Mouse (Mus musculus) hindbrain, embryonic 13.5 days (tissue): Measurements from ENCODE around the gene Scd1. TPM values are rescaled to one million over a fixed set of nuclear protein-coding genes. Genes with fewer than 3 reads are reported as not detected.
"Not testable (repeated sequence)": the region's sequence is repeated elsewhere in the genome, so short reads cannot be mapped to it uniquely, and the experiment has no call there.

Experiments used
- ATAC-seq: fragments of 200-750 bp; cut with Nextera tagmentation; 2 replicates; pipeline ENCODE4 v1.8.0; 2017; ENCODE audit warnings: moderate TSS enrichment; ENCODE audit not compliant: low FRiP score
- H3K27ac ChIP-seq: fragments of 300-500 bp; sonication (generic); 2 replicates; pipeline ENCODE4 v1.5.1; 2015; ENCODE audit warnings: inconsistent platforms, mild to moderate bottlenecking, moderate library complexity
- H3K27me3 ChIP-seq: fragments of 300-500 bp; sonication (generic); 2 replicates; pipeline ENCODE4 v1.6.1; 2015; ENCODE audit warnings: mild to moderate bottlenecking, inconsistent platforms
- H3K36me3 ChIP-seq: fragments of 300-500 bp; sonication (generic); 2 replicates; pipeline ENCODE4 v1.6.1; 2015; ENCODE audit warnings: mild to moderate bottlenecking, inconsistent platforms
- H3K4me1 ChIP-seq: fragments of 300-500 bp; sonication (generic); replicated peaks from 2 replicates; pipeline ENCODE4 v1.6.1; 2015; ENCODE audit warnings: inconsistent platforms
- H3K4me2 ChIP-seq: fragments of 300-500 bp; sonication (generic); 2 replicates; pipeline ENCODE4 v1.6.1; 2015; ENCODE audit warnings: inconsistent platforms, mild to moderate bottlenecking, moderate library complexity
- H3K4me3 ChIP-seq: fragments of 300-500 bp; sonication (generic); 2 replicates; pipeline ENCODE4 v1.5.1; 2015; ENCODE audit warnings: mild to moderate bottlenecking, inconsistent platforms
- H3K9ac ChIP-seq: fragments of 300-500 bp; sonication (generic); 2 replicates; pipeline ENCODE4 v1.6.1; 2015; ENCODE audit warnings: mild to moderate bottlenecking, inconsistent platforms
- H3K9me3 ChIP-seq: fragments of 300-500 bp; sonication (generic); 2 replicates; pipeline ENCODE4 v1.6.1; 2016; ENCODE audit warnings: inconsistent platforms
- WGBS: fragments of 180-500 bp; shearing (Covaris S2); methylation state at CpG from one replicate; pipeline ENCODE4 v1.1.7; 2015; 5-methylcytosine and 5-hydroxymethylcytosine counted together
- polyA plus RNA-seq: library from polyadenylated mRNA; unstranded; fragments of >200 nt; fragmentation: Nextera tagmentation; extraction: Ambion mirVana; gene quantifications from 2 replicates; pipeline ENCODE4 v1.2.1, GENCODE M21; 2015

The Scd1 gene
- polyA plus RNA-seq, 1 experiment from 2014 or later = 4.2 TPM

DNA sequence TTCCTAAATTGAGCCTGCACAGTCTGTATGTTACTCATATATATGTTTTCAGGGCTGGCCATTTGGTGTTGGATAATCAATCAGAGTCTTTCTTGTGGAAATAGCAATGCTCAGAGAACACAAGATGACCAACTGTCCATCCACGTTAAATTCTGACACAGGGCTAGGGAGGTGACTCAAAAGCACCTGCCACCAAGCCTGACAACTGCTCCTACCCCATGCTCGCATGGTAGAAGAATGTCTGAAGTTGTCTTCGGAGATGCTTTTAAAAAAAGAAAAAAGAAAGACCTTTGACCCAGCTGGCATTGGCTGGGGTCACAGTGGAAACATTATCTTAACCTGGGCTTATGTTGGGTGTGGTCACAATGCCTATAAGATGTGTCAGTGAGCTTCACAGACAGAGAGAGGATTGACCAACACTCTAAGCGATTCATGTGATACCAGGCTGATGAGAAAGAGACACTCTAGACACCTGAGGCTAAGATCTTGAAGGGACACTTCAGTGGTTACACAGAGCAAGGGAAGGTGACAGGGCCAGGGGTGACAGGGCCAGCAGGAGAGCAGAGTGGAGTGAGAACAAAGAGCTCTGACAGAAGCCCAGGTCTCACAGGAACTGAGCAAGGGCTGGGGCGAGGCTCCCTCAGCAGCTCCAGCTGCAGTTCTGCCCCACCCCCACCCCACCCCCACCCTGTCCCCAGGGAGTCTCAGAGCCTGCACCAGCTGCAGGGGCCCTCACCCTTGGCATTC lies 29.9 kb downstream of the Scd1 start:
- Histone ChIP-seq H3K27me3 (no peaks in the 10 kb centered on the region), H3K4me3 (no peak overlapping the region), H3K9ac (no peak overlapping the region), H3K4me1 (0 out of 2 replicates have a peak, but pooled peaks cover 2% of the 10 kb centered on the region), H3K9me3 (no peaks in the 10 kb centered on the region), H3K36me3 (no peaks in the 10 kb centered on the region), H3K4me2 (no peak overlapping the region), H3K27ac (no peak overlapping the region)
- 49% methylated on average over 5 of the region's 5 CpGs for WGBS
- ATAC-seq = no peak

GRCm38 (mm10) chr19:44376511-44376951 lies 31.1 kb downstream of the Scd1 start:
- H3K36me3 ChIP-seq = no peaks in the 10 kb centered on the region
- 14% methylated on average over 3 of the region's 3 CpGs for WGBS
- no peaks in the 10 kb centered on the region for H3K9me3 ChIP-seq
- no peak for ATAC-seq
- no peaks in the 10 kb centered on the region for H3K4me1 ChIP-seq
- H3K4me3 ChIP-seq = no peak overlapping the region
- H3K27ac ChIP-seq = no peak overlapping the region
- H3K4me2 ChIP-seq = no peak overlapping the region
- H3K9ac ChIP-seq = no peak overlapping the region
- no peaks in the 10 kb centered on the region for H3K27me3 ChIP-seq

GRCm38 (mm10) chr19:44372969-44373368 lies 34.7 kb downstream of the Scd1 start:
- no peaks in the 10 kb centered on the region for H3K36me3 ChIP-seq
- ATAC-seq = 0 out of 2 replicates have a peak, but pooled peaks have one; percentile 24

GRCm38 (mm10) chr19:44370231-44370630 lies 37.4 kb downstream of the Scd1 start:
- Histone ChIP-seq H3K9me3 (no peaks in the 10 kb centered on the region), H3K9ac (no peak overlapping the region), H3K4me1 (no peaks in the 10 kb centered on the region), H3K36me3 (no peaks in the 10 kb centered on the region), H3K4me2 (no peak overlapping the region), H3K4me3 (no peak overlapping the region), H3K27ac (no peak overlapping the region), H3K27me3 (0 out of 2 replicates have a peak, but pooled peaks cover 3% of the 10 kb centered on the region)
- 81% methylated on average over 5 of the region's 5 CpGs for whole genome bisulfite sequencing
- no peak for ATAC-seq

More at GRCm38 (mm10) chr19:44372969-44373368, 34.7 kb downstream of the Scd1 start:
- H3K9me3 ChIP-seq = no peaks in the 10 kb centered on the region
- no peak overlapping the region for H3K27ac ChIP-seq
- no peak overlapping the region for H3K9ac ChIP-seq
- H3K27me3 ChIP-seq = 0 out of 2 replicates have a peak, but pooled peaks cover 3% of the 10 kb centered on the region
- H3K4me3 ChIP-seq = no peak overlapping the region
- no peaks in the 10 kb centered on the region for H3K4me1 ChIP-seq
- WGBS = 25% methylated on average over 6 of the region's 6 CpGs
- H3K4me2 ChIP-seq = no peak overlapping the region

DNA sequence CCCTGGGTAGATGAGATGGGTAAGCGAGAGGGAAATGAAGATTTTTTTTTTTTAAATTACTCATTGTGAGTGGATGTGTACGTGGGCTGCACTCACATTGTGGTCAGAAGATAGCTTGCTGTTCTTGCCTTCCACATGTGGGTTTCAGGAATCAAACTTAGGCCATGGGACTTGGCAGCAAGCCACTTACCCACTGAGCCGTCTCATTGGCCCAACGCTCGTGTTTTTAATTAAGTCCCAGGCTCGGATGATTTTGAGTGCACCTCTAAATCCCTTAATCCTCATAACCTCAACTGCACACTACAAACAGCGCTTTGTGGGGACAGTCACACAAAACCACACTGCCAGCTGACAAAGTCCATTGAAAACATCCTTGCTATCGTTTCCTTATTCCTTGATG lies 38.3 kb downstream of the Scd1 start:
- H3K9me3 ChIP-seq = no peaks in the 10 kb centered on the region
- WGBS = 67% methylated on average over 8 of the region's 8 CpGs
- H3K27me3 ChIP-seq = 0 out of 2 replicates have a peak, but pooled peaks cover 3% of the 10 kb centered on the region
- H3K9ac ChIP-seq = no peak overlapping the region
- no peak overlapping the region for H3K27ac ChIP-seq
- no peak overlapping the region for H3K4me2 ChIP-seq
- no peaks in the 10 kb centered on the region for H3K36me3 ChIP-seq
- H3K4me1 ChIP-seq = no peaks in the 10 kb centered on the region
- H3K4me3 ChIP-seq = no peak overlapping the region
- no peak for ATAC-seq

GRCm38 (mm10) chr19:44367076-44367475 lies 40.6 kb downstream of the Scd1 start:
- not testable (repeated sequence) for H3K4me2 ChIP-seq

GRCm38 (mm10) chr19:44365733-44366132 lies 41.9 kb downstream of the Scd1 start:
- H3K4me2 ChIP-seq = no peak overlapping the region
- H3K4me3 ChIP-seq = no peak overlapping the region
- no peaks in the 10 kb centered on the region for H3K36me3 ChIP-seq
- no peaks in the 10 kb centered on the region for H3K4me1 ChIP-seq
- no peak for ATAC-seq
- WGBS = 98% methylated on average over 4 of the region's 4 CpGs
- no peak overlapping the region for H3K9ac ChIP-seq
- H3K27ac ChIP-seq = no peak overlapping the region
- no peaks in the 10 kb centered on the region for H3K9me3 ChIP-seq
- no peaks in the 10 kb centered on the region for H3K27me3 ChIP-seq

More at GRCm38 (mm10) chr19:44367076-44367475, 40.6 kb downstream of the Scd1 start:
- not testable (repeated sequence) for H3K36me3 ChIP-seq, H3K27me3 ChIP-seq, H3K9me3 ChIP-seq, H3K9ac ChIP-seq, H3K4me1 ChIP-seq, H3K4me3 ChIP-seq
- WGBS = 47% methylated on average over 10 of the region's 10 CpGs
- peak; percentile 39; the same call in 1 of the 2 replicates for ATAC-seq
- peak overlapping the region; percentile 5; the same call in 1 of the 2 replicates for H3K27ac ChIP-seq

- no peak overlapping the region for H3K27ac ChIP-seq
- ATAC-seq = no peak
- H3K9me3 ChIP-seq = no peaks in the 10 kb centered on the region
- H3K4me2 ChIP-seq = no peak overlapping the region
- no peaks in the 10 kb centered on the region for H3K4me1 ChIP-seq
- H3K36me3 ChIP-seq = no peaks in the 10 kb centered on the region
- H3K4me3 ChIP-seq = no peak overlapping the region
- H3K9ac ChIP-seq = no peak overlapping the region
- no peaks in the 10 kb centered on the region for H3K27me3 ChIP-seq
- 88% methylated on average over 8 of the region's 8 CpGs for WGBS
Observed at GRCm38 (mm10) chr19:44364029-44364428, 43.6 kb downstream of the Scd1 start.

GRCm38 (mm10) chr19:44363529-44363928 lies 44.1 kb downstream of the Scd1 start:
- Histone ChIP-seq H3K4me1 (0 out of 2 replicates have a peak, but pooled peaks cover 4% of the 10 kb centered on the region), H3K27ac (no peak overlapping the region), H3K36me3 (no peaks in the 10 kb centered on the region), H3K4me3 (no peak overlapping the region), H3K27me3 (no peaks in the 10 kb centered on the region), H3K9ac (no peak overlapping the region), H3K4me2 (no peak overlapping the region), H3K9me3 (no peaks in the 10 kb centered on the region)
- ATAC-seq = no peak
- WGBS = 22% methylated on average over 13 of the region's 13 CpGs

DNA sequence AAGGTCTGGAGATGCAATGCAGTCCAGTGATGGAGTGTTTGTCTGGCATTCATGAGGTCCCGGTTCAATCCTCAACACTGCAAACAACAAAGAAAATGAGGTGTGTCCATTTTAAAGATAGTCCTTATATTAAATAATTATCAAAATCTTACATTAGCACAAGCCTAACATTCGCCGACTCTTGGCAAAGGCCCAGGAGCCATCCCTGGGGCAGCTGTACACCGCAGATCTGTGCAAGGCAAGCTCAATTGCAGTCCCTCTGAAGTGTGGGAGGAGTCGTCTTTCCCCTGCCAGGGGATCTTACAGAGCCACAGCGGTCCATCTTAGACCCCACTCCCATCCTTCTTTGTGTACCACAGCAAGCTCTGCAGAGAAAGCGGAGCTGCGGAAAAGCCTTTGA lies 49.0 kb downstream of the Scd1 start:
- H3K4me3 ChIP-seq = no peak overlapping the region
- H3K4me1 ChIP-seq = 0 out of 2 replicates have a peak, but pooled peaks cover 4% of the 10 kb centered on the region
- no peaks in the 10 kb centered on the region for H3K9me3 ChIP-seq
- no peak for ATAC-seq
- H3K9ac ChIP-seq = no peak overlapping the region
- no peak overlapping the region for H3K27ac ChIP-seq
- H3K4me2 ChIP-seq = no peak overlapping the region
- 43% methylated on average over 8 of the region's 8 CpGs for WGBS
- H3K27me3 ChIP-seq = no peaks in the 10 kb centered on the region
- no peaks in the 10 kb centered on the region for H3K36me3 ChIP-seq

DNA sequence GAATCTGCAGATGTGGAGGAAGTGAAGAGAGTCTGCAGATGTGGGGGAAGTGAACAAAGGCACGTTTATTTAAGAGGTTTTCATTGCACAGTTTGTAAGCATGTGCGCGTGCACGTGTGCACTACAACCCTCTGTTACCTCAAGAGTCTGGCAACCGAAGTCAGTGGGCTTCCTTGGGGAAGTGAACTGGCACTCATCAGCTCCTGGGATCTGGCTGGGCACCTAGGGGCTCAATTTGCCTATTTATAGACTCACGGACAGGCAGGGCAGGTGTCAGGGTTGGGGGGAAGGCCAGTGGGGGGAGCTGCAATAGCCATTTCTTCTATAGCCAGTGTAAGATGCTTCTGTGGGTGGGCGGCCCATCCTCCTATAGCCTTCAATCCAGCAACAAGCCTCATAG lies 55.9 kb downstream of the Scd1 start:
- Histone ChIP-seq H3K9me3 (no peaks in the 10 kb centered on the region), H3K27ac (no peak overlapping the region), H3K4me1 (no peaks in the 10 kb centered on the region), H3K4me3 (no peak overlapping the region), H3K36me3 (no peaks in the 10 kb centered on the region), H3K4me2 (no peak overlapping the region), H3K27me3 (no peaks in the 10 kb centered on the region), H3K9ac (no peak overlapping the region)
- WGBS = 79% methylated on average over 7 of the region's 7 CpGs
- ATAC-seq = no peak

- WGBS = 93% methylated on average over 8 of the region's 8 CpGs
Observed at GRCm38 (mm10) chr19:44349689-44350088, 58.0 kb downstream of the Scd1 start.

More at GRCm38 (mm10) chr19:44349689-44350088, 58.0 kb downstream of the Scd1 start:
- Histone ChIP-seq H3K27me3 (no peaks in the 10 kb centered on the region), H3K27ac (no peak overlapping the region), H3K36me3 (no peaks in the 10 kb centered on the region), H3K4me2 (no peak overlapping the region), H3K9ac (no peak overlapping the region), H3K9me3 (no peaks in the 10 kb centered on the region), H3K4me1 (no peaks in the 10 kb centered on the region), H3K4me3 (no peak overlapping the region)
- no peak for ATAC-seq
